Mouse (Mus musculus) ES-Bruce4 (cell line): ENCODE results near the gene Lrig2.

Experiments
- CTCF ChIP-seq: IDR thresholded peaks from one replicate; pipeline ENCODE4 v1.8.1; 2011; ENCODE audit warnings: low read depth, low read length
- EP300 ChIP-seq: IDR thresholded peaks from 2 replicates; pipeline ENCODE4 v1.6.1; 2011; ENCODE audit warnings: low read depth, low read length; ENCODE audit not compliant: insufficient read depth
- POLR2A ChIP-seq: IDR thresholded peaks from one replicate; pipeline ENCODE4 v1.8.1; 2011; ENCODE audit warnings: low read length; ENCODE audit not compliant: insufficient read depth

DNA sequence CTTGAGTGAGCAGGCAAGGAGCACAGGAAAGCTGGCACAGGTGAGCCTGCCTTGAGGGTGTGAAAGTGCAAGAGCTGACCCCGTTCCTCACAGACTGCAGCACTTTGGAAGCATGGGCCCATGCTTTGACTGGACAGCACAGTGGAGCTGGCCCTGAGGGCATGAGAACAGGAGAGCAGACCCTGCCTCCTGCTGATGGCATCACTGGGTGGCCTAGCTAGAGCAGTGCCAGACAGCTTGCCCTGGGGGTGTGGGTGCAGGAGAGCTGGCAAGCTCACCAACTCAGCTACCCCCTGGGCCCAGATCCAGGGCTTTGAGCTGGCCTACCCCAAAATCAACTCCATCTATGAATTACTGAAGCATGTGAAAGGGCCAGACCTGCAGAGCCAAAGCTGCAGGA is 53.1 kb downstream of the Lrig2 start:
- TF ChIP-seq POLR2A (no peak), CTCF (no peak), EP300 (no peak)
